ENCODE assay signal across 15 mouse cellular contexts in genomic region chr11:75232434-75232833, GRCm38 (mm10). TPM values are rescaled to one million over a fixed set of nuclear protein-coding genes. Genes with fewer than 3 reads are reported as not detected.
DNase-seq lines count a peak whose midpoint lies in the region; TF ChIP-seq lines count a peak whose summit lies in the region.
"Had no signal": no experiment of that assay in that cellular context is flagged by ENCODE, and none has a peak within 500 bp of the region (broad histone marks: within the 10 kb centered on the region; RNA-seq: fewer than 3 reads in every experiment).

No protein-coding gene starts in this region.

- WGBS in limb, embryonic 10.5 days: 71% methylated on average over 4 of the region's 4 CpGs
- 74% methylated on average over 4 of the region's 4 CpGs for WGBS in lung, adult 2 months

- no peak overlapping the region for H3K4me3 ChIP-seq in limb, embryonic 10.5 days
- no peak overlapping the region for H3K4me3 ChIP-seq in lung, adult 2 months (replicated peaks; ENCODE audit: extremely low read depth, low read depth, low read length)
- H3K4me3 ChIP-seq: embryonic facial prominence, embryonic 13.5 days; forebrain, embryonic 13.5 days; gastrocnemius, adult 2 months; heart, embryonic 12.5 days; hindbrain, embryonic 10.5 days had no signal

- TF ChIP-seq POLR2A in lung, adult 2 months (IDR thresholded peaks at IDR 0.05; ENCODE audit: borderline replicate concordance, extremely low read depth, low read depth, low read length): no peak

- peak; percentile 82 to 90 for DNase-seq in adrenal gland, adult (ENCODE audit: inconsistent age in 2 of 2, low spot score in 1 of 2)
- DNase-seq in adrenal gland, postnatal 4 days (ENCODE audit: low spot score in 2 of 2): no peak
- peak; percentile 48 for DNase-seq in Muller cell, postnatal 12 days (ENCODE audit: inconsistent ontology term)
- peak; percentile 71 for DNase-seq in adrenal gland, postnatal 14 days
- no peak for DNase-seq in limb, embryonic 10.5 days (ENCODE audit: low spot score)
- no peak for DNase-seq in kidney, adult 18-20 months
- DNase-seq in lung, adult 2 months: no peak
- DNase-seq in frontal cortex, adult 2 months (ENCODE audit: extremely low spot score in 1 of 2, low spot score in 1 of 2): no peak

- no peaks in the 10 kb centered on the region for H3K9me3 ChIP-seq in limb, embryonic 10.5 days (replicated peaks)
- H3K9me3 ChIP-seq: embryonic facial prominence, embryonic 13.5 days; forebrain, embryonic 13.5 days; G1E; heart, embryonic 12.5 days; hindbrain, embryonic 10.5 days had no signal

- H3K36me3 ChIP-seq in limb, embryonic 10.5 days: no peaks in the 10 kb centered on the region
- H3K36me3 ChIP-seq: embryonic facial prominence, embryonic 13.5 days; G1E; heart, embryonic 12.5 days; hindbrain, embryonic 10.5 days had no signal

- peak overlapping the region; percentile 67 for H3K27ac ChIP-seq in limb, embryonic 10.5 days
- H3K27ac ChIP-seq: embryonic facial prominence, embryonic 13.5 days; forebrain, embryonic 13.5 days; gastrocnemius, adult 2 months; hindbrain, embryonic 10.5 days; hindbrain, embryonic 14.5 days had no signal

- peaks cover 52% of the 10 kb centered on the region for H3K27me3 ChIP-seq in limb, embryonic 10.5 days (ENCODE audit: low read depth, poor library complexity, severe bottlenecking)

- peaks cover 34% of the 10 kb centered on the region for H3K4me1 ChIP-seq in limb, embryonic 10.5 days
- no peaks in the 10 kb centered on the region for H3K4me1 ChIP-seq in lung, adult 2 months (ENCODE audit: control insufficient read depth, insufficient read depth, low read length)

- no peak for TF ChIP-seq CTCF in lung, adult 2 months (IDR thresholded peaks at IDR 0.05; ENCODE audit: insufficient read depth, low read length)

RNA-seq across cellular contexts. Expression of gene Rtn4rl1, which starts 38.9 kb away (rescaled TPM):
- total RNA-seq in adrenal gland, postnatal 4 days (2021): 10 to 100 TPM; 33.3 to 33.8 TPM
- 29.5 and 32.6 TPM in 2 replicates for total RNA-seq in adrenal gland, postnatal 14 days (2021)
- 0.90 and 1.3 TPM in 2 replicates for polyA plus RNA-seq in limb, embryonic 10.5 days (2016; fragmentation: Nextera tagmentation; extraction: Ambion mirVana)
- polyA plus RNA-seq in lung, adult 2 months (2012; rRNA removed): 11.6 and 12.5 TPM in 2 replicates
- polyA plus RNA-seq in frontal cortex, adult 2 months (2012; rRNA removed): 25.3 and 28.1 TPM in 2 replicates
- total RNA-seq: G1E had no signal
- polyA plus RNA-seq: G1E had no signal

RNA-seq across cellular contexts. Expression of gene Dph1, which starts 41.4 kb away (rescaled TPM):
- 10 to 100 TPM; 26.8 to 29.0 TPM for total RNA-seq in adrenal gland, postnatal 4 days (2021)
- 22.3 and 28.5 TPM in 2 replicates for total RNA-seq in adrenal gland, postnatal 14 days (2021)
- 32.7 and 35.3 TPM in 2 replicates for polyA plus RNA-seq in limb, embryonic 10.5 days (2016; fragmentation: Nextera tagmentation; extraction: Ambion mirVana)
- polyA plus RNA-seq in lung, adult 2 months (2012; rRNA removed): 21.0 and 25.7 TPM in 2 replicates
- polyA plus RNA-seq in frontal cortex, adult 2 months (2012; rRNA removed): 21.2 and 22.2 TPM in 2 replicates

RNA-seq across cellular contexts. Expression of gene Ovca2, which starts 53.8 kb away (rescaled TPM):
- total RNA-seq in adrenal gland, postnatal 4 days (2021): 10 to 100 TPM; 16.0 to 17.4 TPM
- total RNA-seq in adrenal gland, postnatal 14 days (2021): 14.5 and 15.8 TPM in 2 replicates
- 38.0 and 39.9 TPM in 2 replicates for polyA plus RNA-seq in limb, embryonic 10.5 days (2016; fragmentation: Nextera tagmentation; extraction: Ambion mirVana)
- polyA plus RNA-seq in lung, adult 2 months (2012; rRNA removed): 15.3 and 21.1 TPM in 2 replicates
- 17.3 and 18.5 TPM in 2 replicates for polyA plus RNA-seq in frontal cortex, adult 2 months (2012; rRNA removed)

Comparison
In these comparisons a context has a peak if more than half of its experiments do, and no peak if none do; other contexts are left out.
1. DNase-seq: peak in adrenal gland, adult (2 of 2), Muller cell, postnatal 12 days (single experiment) and adrenal gland, postnatal 14 days (single experiment); none in adrenal gland, postnatal 4 days (0 of 2), limb, embryonic 10.5 days (single experiment), kidney, adult 18-20 months (single experiment), lung, adult 2 months (single experiment) and frontal cortex, adult 2 months (0 of 2).